Mouse (Mus musculus) embryonic facial prominence, embryonic 14.5 days (tissue): ENCODE measurements at regions not wholly inside any gene's neighbourhood (a gene's known extent, or its start where the extent isn't known, plus 50 kb on each side); places are given as distances from the start of the nearest gene placed in this dataset.
A peak's percentile ranks its signal among the peaks of the same experiment; 100 is the strongest.

Experiments used
- ATAC-seq: fragments of 200-750 bp; cut with Nextera tagmentation; 2 replicates; pipeline ENCODE4 v1.8.0; 2017; ENCODE audit warnings: low read depth, moderate number of reproducible peaks, moderate TSS enrichment
- DNase-seq: peaks from one replicate; pipeline ENCODE4 v3.0.0-alpha.2; 2015; ENCODE audit warnings: low spot score
- H3K27ac ChIP-seq: fragments of 300-500 bp; sonication (generic); replicated peaks from 2 replicates; pipeline ENCODE4 v1.5.1; 2014; ENCODE audit warnings: low read depth, mild to moderate bottlenecking, low read length, moderate library complexity
- H3K27me3 ChIP-seq: fragments of 300-500 bp; sonication (generic); replicated peaks from 2 replicates; pipeline ENCODE4 v1.6.1; 2014; ENCODE audit warnings: low read length; ENCODE audit not compliant: control insufficient read depth, insufficient read depth
- H3K36me3 ChIP-seq: fragments of 300-500 bp; sonication (generic); 2 replicates; pipeline ENCODE4 v1.6.1; 2014; ENCODE audit warnings: low read length, mixed read lengths; ENCODE audit not compliant: control insufficient read depth, insufficient read depth
- H3K4me1 ChIP-seq: fragments of 300-500 bp; sonication (generic); 2 replicates; pipeline ENCODE4 v1.6.1; 2014; ENCODE audit warnings: antibody characterized with exemption, low read length; ENCODE audit not compliant: control insufficient read depth, insufficient read depth
- H3K4me2 ChIP-seq: fragments of 300-500 bp; sonication (generic); 2 replicates; pipeline ENCODE4 v1.6.1; 2014; ENCODE audit warnings: low read depth, mild to moderate bottlenecking, low read length, moderate library complexity, mixed read lengths
- H3K4me3 ChIP-seq: fragments of 300-500 bp; sonication (generic); 2 replicates; pipeline ENCODE4 v1.5.1; 2014; ENCODE audit warnings: low read depth, mild to moderate bottlenecking, low read length
- H3K9ac ChIP-seq: fragments of 300-500 bp; sonication (generic); 2 replicates; pipeline ENCODE4 v1.6.1; 2014; ENCODE audit warnings: low read depth, mild to moderate bottlenecking, low read length, moderate library complexity, mixed read lengths
- H3K9me3 ChIP-seq: fragments of 300-500 bp; sonication (generic); 2 replicates; pipeline ENCODE4 v1.6.1; 2016; ENCODE audit warnings: low read length; ENCODE audit not compliant: control insufficient read depth
- WGBS: fragments of 180-500 bp; shearing (Covaris S2); extraction: QIAGEN DNeasy Blood & Tissue Kit; methylation state at CpG from one replicate; pipeline ENCODE4 v1.1.7; 2014; 5-methylcytosine and 5-hydroxymethylcytosine counted together

DNA sequence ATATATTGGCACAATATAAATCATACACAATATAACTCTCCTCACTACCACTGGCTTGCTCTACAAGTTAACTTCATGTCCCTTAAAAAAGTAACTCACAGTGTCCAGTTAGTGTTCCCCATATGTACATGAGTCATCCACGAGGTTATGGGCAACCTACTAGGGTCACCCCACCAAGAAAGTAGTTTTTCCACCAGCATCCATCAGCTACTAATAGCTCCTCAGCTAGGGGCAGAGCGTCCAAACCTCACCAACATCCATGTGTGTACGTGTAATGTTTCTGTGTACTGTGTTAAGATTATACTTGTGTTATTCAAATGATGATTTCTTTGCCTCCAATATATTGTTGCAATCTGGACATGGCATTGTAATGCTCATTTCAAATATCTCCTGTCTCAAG lies 264.7 kb upstream of the 9630041A04Rik start:
- ATAC-seq (no peak), DNase-seq (no peak)
- Histone ChIP-seq H3K9ac (no peak overlapping the region), H3K4me1 (no peaks in the 10 kb centered on the region), H3K4me2 (no peak overlapping the region), H3K27ac (no peak overlapping the region), H3K27me3 (no peaks in the 10 kb centered on the region), H3K36me3 (no peaks in the 10 kb centered on the region), H3K4me3 (no peak overlapping the region), H3K9me3 (no peaks in the 10 kb centered on the region)
- 88% methylated on average over 3 of the region's 3 CpGs for WGBS

DNA sequence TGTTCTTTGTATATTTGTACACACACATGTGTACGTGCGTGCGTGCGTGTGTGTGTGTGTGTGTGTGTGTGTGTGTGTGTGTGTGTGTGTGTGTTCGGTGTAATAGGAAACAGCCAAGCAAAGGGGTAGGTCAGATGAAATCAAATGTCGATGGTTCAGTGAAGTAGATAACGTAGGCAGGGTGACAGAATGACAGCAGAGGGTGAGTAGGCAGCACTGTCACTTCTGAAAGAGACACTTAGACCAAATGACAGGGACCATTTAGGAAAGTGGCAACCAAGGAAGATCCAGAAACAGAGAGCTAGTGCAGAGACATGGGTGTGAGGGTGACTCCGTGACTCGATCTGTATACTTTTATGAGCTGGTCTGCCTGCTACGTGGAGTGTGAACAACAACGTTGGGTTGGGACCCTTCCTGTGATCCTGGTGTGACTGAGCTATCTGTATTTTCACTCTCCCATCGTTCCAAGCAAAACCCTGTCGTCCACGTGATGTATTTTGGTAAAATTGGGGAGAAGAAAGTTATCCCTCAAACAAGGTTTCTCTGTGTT lies 266.5 kb upstream of the 9630041A04Rik start:
- no peaks in the 10 kb centered on the region for H3K36me3 ChIP-seq
- H3K9me3 ChIP-seq, result no peaks in the 10 kb centered on the region
- no peak overlapping the region for H3K4me3 ChIP-seq
- no peaks in the 10 kb centered on the region for H3K27me3 ChIP-seq
- no peak overlapping the region for H3K27ac ChIP-seq
- no peak overlapping the region for H3K4me2 ChIP-seq
- H3K9ac ChIP-seq, result no peak overlapping the region
- no peaks in the 10 kb centered on the region for H3K4me1 ChIP-seq
- WGBS, result 83% methylated on average over 14 of the region's 14 CpGs
- no peak for DNase-seq
- no peak for ATAC-seq

DNA sequence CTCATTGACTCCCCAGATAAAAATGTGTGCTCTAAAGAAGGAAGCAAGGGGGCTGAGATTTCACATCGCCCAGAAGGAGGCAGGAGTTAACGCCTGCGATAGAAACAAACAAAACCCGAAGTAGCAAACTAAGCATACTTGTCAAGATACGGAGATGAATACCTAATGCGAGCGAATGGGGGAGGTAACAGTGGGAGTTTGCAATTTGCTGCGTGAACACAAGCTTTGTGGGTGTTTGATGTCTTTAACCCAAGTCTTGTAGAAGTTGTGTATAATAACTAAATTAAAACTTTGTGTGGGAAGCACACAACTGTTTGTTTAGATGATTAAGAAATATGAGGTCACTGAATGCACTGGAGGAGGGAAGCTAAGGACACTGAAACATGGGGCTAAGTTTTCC lies 269.0 kb upstream of the 9630041A04Rik start:
- ATAC-seq (no peak), DNase-seq (no peak)
- no peaks in the 10 kb centered on the region for H3K4me1 ChIP-seq
- no peak overlapping the region for H3K4me3 ChIP-seq
- WGBS, result 81% methylated on average over 8 of the region's 8 CpGs
- H3K27ac ChIP-seq, result no peak overlapping the region
- no peak overlapping the region for H3K4me2 ChIP-seq
- H3K27me3 ChIP-seq, result no peaks in the 10 kb centered on the region
- no peaks in the 10 kb centered on the region for H3K36me3 ChIP-seq
- H3K9ac ChIP-seq, result no peak overlapping the region
- no peaks in the 10 kb centered on the region for H3K9me3 ChIP-seq

DNA sequence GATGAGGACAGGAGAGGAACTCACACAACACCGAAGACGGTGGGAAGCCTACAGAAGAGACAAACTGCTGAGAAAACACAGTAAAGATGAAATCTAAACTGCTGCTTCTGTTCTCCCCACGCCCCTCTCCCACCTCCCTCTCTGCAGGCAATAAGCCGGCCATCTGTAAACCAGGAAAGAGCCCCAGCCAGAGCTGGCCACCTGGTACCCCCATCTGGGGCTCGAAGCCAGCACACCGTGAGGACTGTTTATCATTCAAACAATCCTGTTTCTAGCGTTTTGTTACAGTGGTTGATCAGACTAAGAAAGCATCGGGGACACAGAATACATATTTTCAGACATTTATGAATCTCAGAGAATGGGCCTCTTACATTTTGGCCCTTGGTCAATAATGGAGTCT lies 270.0 kb upstream of the 9630041A04Rik start:
- Histone ChIP-seq H3K4me2 (no peak overlapping the region), H3K27ac (no peak overlapping the region), H3K9me3 (no peaks in the 10 kb centered on the region), H3K9ac (no peak overlapping the region), H3K36me3 (no peaks in the 10 kb centered on the region), H3K27me3 (no peaks in the 10 kb centered on the region), H3K4me3 (no peak overlapping the region), H3K4me1 (no peaks in the 10 kb centered on the region)
- DNase-seq (no peak), ATAC-seq (no peak)
- WGBS, result 64% methylated on average over 8 of the region's 8 CpGs

DNA sequence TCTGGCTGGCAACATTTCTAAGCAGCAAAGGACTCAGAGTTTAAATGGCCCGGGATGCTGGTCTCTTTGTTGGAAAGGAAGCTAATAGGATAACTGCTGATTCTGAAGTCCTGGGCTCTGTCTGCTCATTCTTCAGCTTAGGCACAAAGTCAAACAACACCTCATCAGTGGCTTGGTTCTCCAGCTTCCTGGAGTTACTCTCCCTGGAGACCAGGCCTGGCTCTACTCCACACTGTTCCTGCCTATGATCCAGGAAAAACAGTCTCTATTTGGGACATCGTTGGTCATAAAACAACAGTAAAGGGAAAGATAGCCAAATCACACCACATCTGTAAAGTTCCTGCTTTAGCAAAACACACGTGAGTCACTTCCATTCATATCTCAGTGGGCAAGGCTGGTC lies 271.3 kb upstream of the 9630041A04Rik start:
- 73% methylated on average over 3 of the region's 3 CpGs for WGBS
- Histone ChIP-seq H3K9ac (no peak overlapping the region), H3K9me3 (no peaks in the 10 kb centered on the region), H3K4me2 (no peak overlapping the region), H3K4me3 (no peak overlapping the region), H3K27ac (no peak overlapping the region), H3K4me1 (no peaks in the 10 kb centered on the region), H3K36me3 (no peaks in the 10 kb centered on the region), H3K27me3 (no peaks in the 10 kb centered on the region)
- no peak for ATAC-seq
- peak; percentile 30 for DNase-seq

DNA sequence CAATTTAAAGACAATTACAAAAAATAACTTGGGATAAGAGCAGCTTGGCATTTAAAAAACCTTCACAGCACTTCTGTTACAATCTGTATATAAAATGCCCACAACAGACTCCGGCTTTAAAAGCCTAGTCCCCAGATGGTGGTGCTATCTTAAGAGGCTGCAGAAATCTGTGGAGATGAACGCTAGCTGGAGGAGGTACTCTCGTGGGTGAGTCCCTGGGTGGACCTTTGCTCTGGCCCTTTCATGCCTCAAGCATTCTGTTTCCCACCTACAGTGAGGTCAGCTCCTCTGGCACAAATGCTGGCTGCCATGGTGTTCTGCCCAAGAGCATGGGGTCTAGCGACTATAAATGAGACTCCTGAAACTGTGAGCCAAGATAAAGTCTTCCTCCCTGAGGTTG lies 280.6 kb upstream of the 9630041A04Rik start:
- H3K4me3 ChIP-seq, result no peak overlapping the region
- H3K27me3 ChIP-seq, result no peaks in the 10 kb centered on the region
- H3K27ac ChIP-seq, result no peak overlapping the region
- 87% methylated on average over 4 of the region's 4 CpGs for WGBS
- DNase-seq, result no peak
- H3K9ac ChIP-seq, result no peak overlapping the region
- 0 out of 2 replicates have a peak, but pooled peaks cover 6% of the 10 kb centered on the region for H3K9me3 ChIP-seq
- no peak for ATAC-seq
- H3K36me3 ChIP-seq, result no peaks in the 10 kb centered on the region
- H3K4me2 ChIP-seq, result no peak overlapping the region
- H3K4me1 ChIP-seq, result no peaks in the 10 kb centered on the region

DNA sequence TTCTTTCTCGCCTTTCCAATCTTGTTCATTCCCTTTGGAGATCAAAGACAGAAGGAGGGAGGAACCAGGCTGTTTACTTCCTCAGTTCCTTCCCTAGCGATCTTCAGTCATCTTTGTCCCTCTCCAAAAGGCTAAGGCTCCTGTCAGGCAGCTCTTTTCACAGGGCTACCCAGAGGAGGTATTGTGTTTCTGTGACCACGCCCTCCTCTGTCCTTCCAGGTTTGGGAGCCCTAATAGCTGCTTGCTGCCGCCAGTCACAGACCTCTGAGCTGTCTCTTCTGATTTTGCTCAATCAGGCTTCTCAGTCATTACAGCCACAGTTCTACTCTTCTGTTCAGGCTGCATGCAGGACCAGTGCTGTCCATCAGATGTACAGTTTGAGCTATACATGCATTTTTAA lies 290.9 kb upstream of the 9630041A04Rik start:
- no peak overlapping the region for H3K4me3 ChIP-seq
- DNase-seq, result peak; percentile 51
- WGBS, result 18% methylated on average over 4 of the region's 4 CpGs

DNA sequence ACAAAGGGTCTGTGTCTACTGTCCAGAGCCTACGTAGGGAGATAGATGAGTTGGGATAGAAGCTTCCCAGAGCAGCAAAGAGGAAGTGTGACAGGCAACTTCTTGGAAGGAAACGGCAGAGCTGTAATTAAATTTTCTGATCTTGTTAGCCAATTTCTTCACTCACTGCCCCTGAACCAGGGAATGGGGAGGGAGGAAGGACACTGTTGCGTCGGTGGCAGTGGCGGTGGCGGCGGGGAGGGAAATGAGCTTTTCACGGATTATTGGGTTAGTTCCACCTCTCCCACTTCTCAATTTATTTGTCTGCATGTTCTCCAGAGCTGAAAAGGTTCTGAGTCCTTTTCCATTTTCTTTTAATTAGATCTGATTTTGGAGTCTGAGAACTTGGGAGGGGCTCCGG lies 298.4 kb upstream of the 9630041A04Rik start:
- ATAC-seq, result no peak
- 32% methylated on average over 9 of the region's 9 CpGs for WGBS
- DNase-seq, result no peak

More for the DNA sequence above, 290.9 kb upstream of the 9630041A04Rik start:
- ATAC-seq, result peak; percentile 57; the same call in 1 of the 2 replicates
- Histone ChIP-seq H3K4me2 (no peak overlapping the region), H3K27me3 (no peaks in the 10 kb centered on the region), H3K36me3 (no peaks in the 10 kb centered on the region), H3K4me1 (0 out of 2 replicates have a peak, but pooled peaks cover 4% of the 10 kb centered on the region), H3K27ac (no peak overlapping the region), H3K9ac (no peak overlapping the region), H3K9me3 (no peaks in the 10 kb centered on the region)

DNA sequence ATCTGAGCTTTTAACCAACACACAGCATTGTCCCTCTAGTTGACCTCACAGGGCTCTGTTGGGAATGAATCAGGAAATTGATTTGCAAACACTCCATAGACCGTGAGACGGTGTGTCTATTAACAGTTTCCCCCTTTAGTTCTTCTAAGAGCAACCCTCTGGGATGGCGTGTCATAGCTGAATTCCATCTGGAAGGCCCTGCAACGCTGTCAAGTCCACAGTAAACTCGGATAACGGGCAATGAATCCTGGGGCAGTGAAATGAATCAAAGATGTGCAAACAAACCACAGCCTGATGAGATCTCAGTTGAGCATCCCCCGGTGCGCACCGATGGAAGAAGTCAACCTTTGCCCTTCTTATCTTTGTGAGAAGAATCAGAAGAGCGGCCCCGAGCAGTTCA lies 302.3 kb upstream of the 9630041A04Rik start:
- H3K27ac ChIP-seq, result no peak overlapping the region
- no peaks in the 10 kb centered on the region for H3K36me3 ChIP-seq
- no peak for DNase-seq
- no peaks in the 10 kb centered on the region for H3K27me3 ChIP-seq
- no peaks in the 10 kb centered on the region for H3K4me1 ChIP-seq
- 77% methylated on average over 11 of the region's 11 CpGs for WGBS
- ATAC-seq, result no peak
- no peak overlapping the region for H3K4me3 ChIP-seq
- no peak overlapping the region for H3K9ac ChIP-seq
- H3K4me2 ChIP-seq, result no peak overlapping the region
- no peaks in the 10 kb centered on the region for H3K9me3 ChIP-seq

More for the DNA sequence above, 298.4 kb upstream of the 9630041A04Rik start:
- no peaks in the 10 kb centered on the region for H3K4me1 ChIP-seq
- H3K4me2 ChIP-seq, result no peak overlapping the region
- no peaks in the 10 kb centered on the region for H3K9me3 ChIP-seq
- no peak overlapping the region for H3K27ac ChIP-seq
- no peak overlapping the region for H3K4me3 ChIP-seq
- no peak overlapping the region for H3K9ac ChIP-seq
- H3K27me3 ChIP-seq, result no peaks in the 10 kb centered on the region
- H3K36me3 ChIP-seq, result no peaks in the 10 kb centered on the region
